Mouse (Mus musculus) liver, postnatal 0 days (tissue): ENCODE results near the gene Mecom.

Experiments
- CTCF ChIP-seq: sonication (generic); IDR thresholded peaks from 2 replicates; pipeline ENCODE4 v1.5.1; 2016; ENCODE audit warnings: antibody characterized with exemption, low read depth
- EP300 ChIP-seq: IDR thresholded peaks from 2 replicates; pipeline ENCODE4 v1.6.1; 2016; ENCODE audit warnings: antibody characterized with exemption, low read depth, mild to moderate bottlenecking

DNA sequence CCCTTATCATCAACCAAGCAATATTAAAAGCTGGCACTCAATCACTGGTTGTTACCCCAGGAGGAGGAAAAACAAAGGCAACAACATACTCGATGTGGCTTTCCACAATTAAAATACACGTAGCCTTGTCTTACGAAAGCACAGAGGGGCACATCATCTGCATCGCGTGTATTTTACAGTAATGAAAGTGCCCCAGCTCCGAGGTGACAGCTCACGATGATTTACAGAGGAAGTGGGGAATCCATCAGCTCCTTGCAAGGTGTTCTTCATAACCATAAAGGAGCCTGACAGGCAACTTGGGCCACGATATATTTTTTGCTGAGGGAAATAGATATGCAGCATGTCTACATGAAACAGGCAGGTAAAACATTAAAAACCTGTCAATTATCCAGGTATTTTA is 341.7 kb downstream of the Mecom start:
- TF ChIP-seq EP300 = no peak
- no peak for TF ChIP-seq CTCF
